Mouse (Mus musculus) midbrain, embryonic 12.5 days (tissue): ENCODE measurements at regions not wholly inside any gene's neighbourhood (a gene's known extent, or its start where the extent isn't known, plus 50 kb on each side); places are given as distances from the start of the nearest gene placed in this dataset.

ENCODE experiments used
- ATAC-seq: fragments of 200-750 bp; cut with Nextera tagmentation; 2 replicates; pipeline ENCODE4 v1.8.0; 2017; ENCODE audit warnings: low read depth, moderate TSS enrichment, moderate library complexity; ENCODE audit not compliant: low FRiP score
- H3K27ac ChIP-seq: fragments of 300-500 bp; sonication (generic); replicated peaks from 2 replicates; pipeline ENCODE4 v1.5.1; 2016; ENCODE audit warnings: mild to moderate bottlenecking
- H3K27me3 ChIP-seq: fragments of 300-500 bp; sonication (generic); 2 replicates; pipeline ENCODE4 v1.6.1; 2016; ENCODE audit warnings: mild to moderate bottlenecking
- H3K36me3 ChIP-seq: fragments of 300-500 bp; sonication (generic); 2 replicates; pipeline ENCODE4 v1.6.1; 2016
- H3K4me1 ChIP-seq: fragments of 300-500 bp; sonication (generic); 2 replicates; pipeline ENCODE4 v1.6.1; 2016
- H3K4me2 ChIP-seq: fragments of 300-500 bp; sonication (generic); replicated peaks from 2 replicates; pipeline ENCODE4 v1.6.1; 2016; ENCODE audit warnings: mild to moderate bottlenecking, moderate library complexity
- H3K4me3 ChIP-seq: fragments of 300-500 bp; sonication (generic); 2 replicates; pipeline ENCODE4 v1.5.1; 2016; ENCODE audit warnings: mild to moderate bottlenecking
- H3K9ac ChIP-seq: fragments of 300-500 bp; sonication (generic); replicated peaks from 2 replicates; pipeline ENCODE4 v1.6.1; 2016; ENCODE audit warnings: mild to moderate bottlenecking, moderate library complexity
- H3K9me3 ChIP-seq: fragments of 300-500 bp; sonication (generic); 2 replicates; pipeline ENCODE4 v1.6.1; 2016; ENCODE audit warnings: mild to moderate bottlenecking
- WGBS: fragments of 180-500 bp; shearing (Covaris S2); methylation state at CpG from one replicate; pipeline ENCODE4 v1.1.7; 2016; 5-methylcytosine and 5-hydroxymethylcytosine counted together

DNA sequence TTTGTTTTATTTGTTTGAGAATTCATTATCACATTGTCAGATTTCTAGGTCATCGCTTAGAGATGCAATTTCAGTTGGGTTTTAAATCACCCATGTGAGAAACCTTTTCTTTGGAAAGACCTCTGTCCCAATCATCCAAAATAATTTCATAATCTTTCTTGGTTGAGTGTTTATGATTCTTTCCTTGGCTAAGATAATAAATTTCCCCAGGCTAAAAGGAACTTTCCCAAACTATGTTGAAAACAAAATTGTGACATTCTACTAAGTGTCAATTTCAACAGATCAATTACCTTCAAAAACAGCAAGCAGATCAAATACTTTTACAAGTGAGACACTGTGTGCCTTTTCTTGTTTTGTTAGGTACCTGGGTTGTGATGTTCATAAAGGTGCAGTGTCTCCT lies 80.0 kb upstream of the Acvr2a start:
- Histone ChIP-seq H3K4me3 (no peak overlapping the region), H3K27ac (no peak overlapping the region), H3K9ac (no peak overlapping the region), H3K9me3 (no peaks in the 10 kb centered on the region), H3K4me2 (no peak overlapping the region), H3K36me3 (no peaks in the 10 kb centered on the region), H3K4me1 (no peaks in the 10 kb centered on the region; the same call in 1 of the 2 replicates), H3K27me3 (no peaks in the 10 kb centered on the region)
- WGBS, result 93% methylated on average over 1 of the region's 1 CpGs
- no peak for ATAC-seq

DNA sequence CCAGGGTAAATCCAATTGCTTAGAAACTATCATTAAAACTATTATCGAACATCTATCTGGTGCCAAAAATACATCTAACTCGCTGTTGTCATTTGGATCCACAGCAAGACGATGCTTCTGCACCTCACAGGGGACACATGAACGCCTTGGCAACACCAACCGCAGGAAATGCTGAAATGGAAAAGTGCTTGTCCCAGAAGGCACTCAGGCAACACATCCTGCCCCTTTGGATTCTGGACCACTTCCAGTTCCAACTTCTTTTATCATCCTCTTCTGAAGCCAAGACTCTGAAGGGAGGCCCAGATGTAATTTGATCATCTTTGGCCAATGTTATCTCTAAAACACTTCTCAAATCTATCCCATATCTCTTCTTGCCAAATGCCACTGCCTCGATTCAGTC lies 79.4 kb upstream of the Acvr2a start:
- Histone ChIP-seq H3K27ac (no peak overlapping the region), H3K27me3 (no peaks in the 10 kb centered on the region), H3K9ac (no peak overlapping the region), H3K4me2 (no peak overlapping the region), H3K36me3 (no peaks in the 10 kb centered on the region), H3K4me1 (no peaks in the 10 kb centered on the region; the same call in 1 of the 2 replicates), H3K9me3 (no peaks in the 10 kb centered on the region), H3K4me3 (no peak overlapping the region)
- ATAC-seq, result no peak
- 85% methylated on average over 6 of the region's 6 CpGs for WGBS

DNA sequence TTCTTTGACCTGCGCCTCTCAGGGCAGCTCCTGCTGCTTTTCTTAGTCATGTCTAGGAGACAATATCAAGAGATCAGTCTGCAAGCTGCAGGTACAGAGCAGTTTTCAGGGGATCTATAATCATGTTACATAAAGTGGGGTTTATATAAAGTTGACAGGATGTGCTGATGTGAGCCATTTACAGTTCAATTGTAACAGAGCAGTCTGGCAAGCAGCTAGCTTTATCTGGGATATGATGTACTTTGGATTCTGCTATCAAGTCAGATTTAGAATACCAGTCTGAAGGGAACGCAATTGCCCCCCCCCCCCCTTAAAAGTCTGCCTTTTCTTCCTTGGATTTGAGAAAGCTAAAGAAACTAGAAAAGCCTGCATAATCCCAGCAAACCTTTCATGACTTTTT lies 77.6 kb upstream of the Acvr2a start:
- Histone ChIP-seq H3K4me1 (no peaks in the 10 kb centered on the region; the same call in 1 of the 2 replicates), H3K9me3 (no peaks in the 10 kb centered on the region), H3K27me3 (no peaks in the 10 kb centered on the region), H3K4me3 (no peak overlapping the region), H3K9ac (no peak overlapping the region), H3K36me3 (no peaks in the 10 kb centered on the region), H3K4me2 (no peak overlapping the region), H3K27ac (no peak overlapping the region)
- WGBS, result 57% methylated on average over 2 of the region's 2 CpGs
- ATAC-seq, result no peak
